Mouse (Mus musculus) midbrain, embryonic 12.5 days (tissue): ENCODE results near the gene Pxdn. TPM values are rescaled to one million over a fixed set of nuclear protein-coding genes. Genes with fewer than 3 reads are reported as not detected.

Source experiments
- ATAC-seq: fragments of 200-750 bp; cut with Nextera tagmentation; 2 replicates; pipeline ENCODE4 v1.8.0; 2017; ENCODE audit warnings: low read depth, moderate TSS enrichment, moderate library complexity; ENCODE audit not compliant: low FRiP score
- H3K27ac ChIP-seq: fragments of 300-500 bp; sonication (generic); replicated peaks from 2 replicates; pipeline ENCODE4 v1.5.1; 2016; ENCODE audit warnings: mild to moderate bottlenecking
- H3K27me3 ChIP-seq: fragments of 300-500 bp; sonication (generic); 2 replicates; pipeline ENCODE4 v1.6.1; 2016; ENCODE audit warnings: mild to moderate bottlenecking
- H3K36me3 ChIP-seq: fragments of 300-500 bp; sonication (generic); 2 replicates; pipeline ENCODE4 v1.6.1; 2016
- H3K4me1 ChIP-seq: fragments of 300-500 bp; sonication (generic); 2 replicates; pipeline ENCODE4 v1.6.1; 2016
- H3K4me2 ChIP-seq: fragments of 300-500 bp; sonication (generic); replicated peaks from 2 replicates; pipeline ENCODE4 v1.6.1; 2016; ENCODE audit warnings: mild to moderate bottlenecking, moderate library complexity
- H3K4me3 ChIP-seq: fragments of 300-500 bp; sonication (generic); 2 replicates; pipeline ENCODE4 v1.5.1; 2016; ENCODE audit warnings: mild to moderate bottlenecking
- H3K9ac ChIP-seq: fragments of 300-500 bp; sonication (generic); replicated peaks from 2 replicates; pipeline ENCODE4 v1.6.1; 2016; ENCODE audit warnings: mild to moderate bottlenecking, moderate library complexity
- H3K9me3 ChIP-seq: fragments of 300-500 bp; sonication (generic); 2 replicates; pipeline ENCODE4 v1.6.1; 2016; ENCODE audit warnings: mild to moderate bottlenecking
- WGBS: fragments of 180-500 bp; shearing (Covaris S2); methylation state at CpG from one replicate; pipeline ENCODE4 v1.1.7; 2016; 5-methylcytosine and 5-hydroxymethylcytosine counted together
- polyA plus RNA-seq: library from polyadenylated mRNA; unstranded; fragments of >200 nt; fragmentation: Nextera tagmentation; extraction: Ambion mirVana; gene quantifications from 2 replicates; pipeline ENCODE4 v1.2.1, GENCODE M21; 2016

The Pxdn gene
- polyA plus RNA-seq, 1 experiment from 2014 or later: 83.6 TPM

- Histone ChIP-seq H3K36me3 (peaks cover 92% of the 10 kb centered on the region), H3K4me1 (peaks cover 9% of the 10 kb centered on the region), H3K9ac (no peak overlapping the region), H3K27ac (no peak overlapping the region), H3K4me2 (no peak overlapping the region), H3K9me3 (no peaks in the 10 kb centered on the region), H3K4me3 (no peak overlapping the region), H3K27me3 (no peaks in the 10 kb centered on the region)
- no peak for ATAC-seq
- WGBS: 97% methylated on average over 16 of the region's 16 CpGs
These were observed 64.5 kb downstream of the Pxdn start for GRCm38 (mm10) chr12:30001951-30002350.

GRCm38 (mm10) chr12:30003680-30004364 is 66.4 kb downstream of the Pxdn start:
- ATAC-seq: no peak; the same call in 1 of the 2 replicates
- Histone ChIP-seq H3K27ac (peak overlapping the region; percentile 26; the same call in 1 of the 2 replicates), H3K9me3 (no peaks in the 10 kb centered on the region), H3K9ac (no peak overlapping the region), H3K4me1 (peaks cover 9% of the 10 kb centered on the region), H3K27me3 (no peaks in the 10 kb centered on the region), H3K36me3 (peaks cover 94% of the 10 kb centered on the region), H3K4me3 (no peak overlapping the region), H3K4me2 (no peak overlapping the region)
- 64% methylated on average over 14 of the region's 14 CpGs for WGBS

GRCm38 (mm10) chr12:30004365-30004723 is 66.9 kb downstream of the Pxdn start:
- H3K27me3 ChIP-seq: no peaks in the 10 kb centered on the region
- WGBS: 71% methylated on average over 5 of the region's 5 CpGs

GRCm38 (mm10) chr12:30006586-30006985 is 69.2 kb downstream of the Pxdn start:
- peaks cover 9% of the 10 kb centered on the region for H3K4me1 ChIP-seq
- no peaks in the 10 kb centered on the region for H3K9me3 ChIP-seq
- H3K9ac ChIP-seq: no peak overlapping the region
- H3K4me2 ChIP-seq: no peak overlapping the region
- WGBS: 84% methylated on average over 9 of the region's 9 CpGs
- H3K27ac ChIP-seq: no peak overlapping the region
- ATAC-seq: no peak
- no peak overlapping the region for H3K4me3 ChIP-seq
- no peaks in the 10 kb centered on the region for H3K27me3 ChIP-seq
- H3K36me3 ChIP-seq: peaks cover 86% of the 10 kb centered on the region

More at GRCm38 (mm10) chr12:30004365-30004723, 66.9 kb downstream of the Pxdn start:
- peak overlapping the region; percentile 2; the same call in 1 of the 2 replicates for H3K27ac ChIP-seq
- H3K4me3 ChIP-seq: no peak overlapping the region
- H3K36me3 ChIP-seq: peaks cover 93% of the 10 kb centered on the region
- no peak overlapping the region for H3K4me2 ChIP-seq
- ATAC-seq: no peak
- peaks cover 9% of the 10 kb centered on the region for H3K4me1 ChIP-seq
- no peak overlapping the region for H3K9ac ChIP-seq
- H3K9me3 ChIP-seq: no peaks in the 10 kb centered on the region

GRCm38 (mm10) chr12:30008741-30009140 is 71.3 kb downstream of the Pxdn start:
- no peak for ATAC-seq
- no peak overlapping the region for H3K4me2 ChIP-seq
- H3K4me3 ChIP-seq: no peak overlapping the region
- 85% methylated on average over 5 of the region's 5 CpGs for WGBS
- no peak overlapping the region for H3K9ac ChIP-seq
- peaks cover 6% of the 10 kb centered on the region for H3K4me1 ChIP-seq
- no peak overlapping the region for H3K27ac ChIP-seq
- H3K9me3 ChIP-seq: no peaks in the 10 kb centered on the region
- no peaks in the 10 kb centered on the region for H3K27me3 ChIP-seq
- H3K36me3 ChIP-seq: peaks cover 86% of the 10 kb centered on the region

GRCm38 (mm10) chr12:30015501-30015900 is 78.1 kb downstream of the Pxdn start:
- no peaks in the 10 kb centered on the region for H3K4me1 ChIP-seq
- no peak overlapping the region for H3K27ac ChIP-seq
- no peak for ATAC-seq
- H3K4me3 ChIP-seq: no peak overlapping the region
- H3K36me3 ChIP-seq: peaks cover 80% of the 10 kb centered on the region
- H3K9me3 ChIP-seq: no peaks in the 10 kb centered on the region
- H3K4me2 ChIP-seq: no peak overlapping the region
- H3K27me3 ChIP-seq: no peaks in the 10 kb centered on the region
- 88% methylated on average over 9 of the region's 9 CpGs for WGBS
- H3K9ac ChIP-seq: no peak overlapping the region

- Histone ChIP-seq H3K36me3 (peaks cover 71% of the 10 kb centered on the region), H3K4me3 (no peak overlapping the region), H3K27me3 (no peaks in the 10 kb centered on the region), H3K4me1 (no peaks in the 10 kb centered on the region), H3K4me2 (no peak overlapping the region), H3K9me3 (no peaks in the 10 kb centered on the region), H3K9ac (no peak overlapping the region), H3K27ac (no peak overlapping the region)
- 93% methylated on average over 3 of the region's 3 CpGs for WGBS
- no peak for ATAC-seq
These were observed 79.7 kb downstream of the Pxdn start for GRCm38 (mm10) chr12:30017131-30017530.

- Histone ChIP-seq H3K4me1 (no peaks in the 10 kb centered on the region), H3K27ac (no peak overlapping the region), H3K9ac (no peak overlapping the region), H3K9me3 (no peaks in the 10 kb centered on the region), H3K36me3 (peaks cover 47% of the 10 kb centered on the region), H3K4me3 (no peak overlapping the region), H3K4me2 (no peak overlapping the region), H3K27me3 (no peaks in the 10 kb centered on the region)
- ATAC-seq: no peak
These were observed 83.0 kb downstream of the Pxdn start for GRCm38 (mm10) chr12:30020447-30020846.

- Histone ChIP-seq H3K27ac (no peak overlapping the region), H3K4me2 (no peak overlapping the region)
- no peak for ATAC-seq
These were observed 86.1 kb downstream of the Pxdn start for GRCm38 (mm10) chr12:30023491-30023890.

GRCm38 (mm10) chr12:30024264-30024825 is 86.9 kb downstream of the Pxdn start:
- Histone ChIP-seq H3K9me3 (no peaks in the 10 kb centered on the region), H3K36me3 (0 out of 2 replicates have a peak, but pooled peaks cover 15% of the 10 kb centered on the region), H3K9ac (no peak overlapping the region), H3K27ac (no peak overlapping the region), H3K4me3 (no peak overlapping the region), H3K27me3 (no peaks in the 10 kb centered on the region), H3K4me2 (no peak overlapping the region), H3K4me1 (no peaks in the 10 kb centered on the region)
- WGBS: 53% methylated on average over 2 of the region's 2 CpGs
- ATAC-seq: no peak

More at GRCm38 (mm10) chr12:30023491-30023890, 86.1 kb downstream of the Pxdn start:
- H3K4me3 ChIP-seq: no peak overlapping the region
- H3K9me3 ChIP-seq: no peaks in the 10 kb centered on the region
- no peak overlapping the region for H3K9ac ChIP-seq
- no peaks in the 10 kb centered on the region for H3K27me3 ChIP-seq
- peaks cover 17% of the 10 kb centered on the region; the same call in 1 of the 2 replicates for H3K36me3 ChIP-seq
- 21% methylated on average over 3 of the region's 3 CpGs for WGBS
- no peaks in the 10 kb centered on the region for H3K4me1 ChIP-seq

GRCm38 (mm10) chr12:30027721-30028340 is 90.4 kb downstream of the Pxdn start:
- H3K4me2 ChIP-seq: no peak overlapping the region
- no peaks in the 10 kb centered on the region for H3K4me1 ChIP-seq
- no peaks in the 10 kb centered on the region for H3K9me3 ChIP-seq
- no peak for ATAC-seq
- WGBS: 75% methylated on average over 3 of the region's 3 CpGs
- no peak overlapping the region for H3K4me3 ChIP-seq
- no peak overlapping the region for H3K27ac ChIP-seq
- no peaks in the 10 kb centered on the region for H3K27me3 ChIP-seq
- 0 out of 2 replicates have a peak, but pooled peaks cover 2% of the 10 kb centered on the region for H3K36me3 ChIP-seq
- H3K9ac ChIP-seq: no peak overlapping the region

GRCm38 (mm10) chr12:30029111-30029510 is 91.7 kb downstream of the Pxdn start:
- no peak overlapping the region for H3K27ac ChIP-seq
- WGBS: 93% methylated on average over 1 of the region's 1 CpGs
- H3K9ac ChIP-seq: no peak overlapping the region
- ATAC-seq: no peak
- H3K4me2 ChIP-seq: no peak overlapping the region
- no peaks in the 10 kb centered on the region for H3K27me3 ChIP-seq
- no peak overlapping the region for H3K4me3 ChIP-seq
- no peaks in the 10 kb centered on the region for H3K4me1 ChIP-seq
- H3K36me3 ChIP-seq: no peaks in the 10 kb centered on the region
- no peaks in the 10 kb centered on the region for H3K9me3 ChIP-seq
